In genomic region chr3:105704031-105705008, GRCm38 (mm10) we compare ENCODE assay signal across 8 mouse cellular contexts. TPM values are rescaled to one million over a fixed set of nuclear protein-coding genes. Genes with fewer than 3 reads are reported as not detected.
DNase-seq lines count a peak whose midpoint lies in the region; ATAC-seq and TF ChIP-seq lines count a peak whose summit lies in the region.

Gene Inka2 (plus strand): TSS chr3:105704599.

- peak within 1 kb of the TSS; percentile 53 for H3K27ac ChIP-seq in heart, embryonic 12.5 days (ENCODE audit: poor library complexity, severe bottlenecking)
- H3K27ac ChIP-seq in kidney, embryonic 16.5 days (ENCODE audit: low read length): peak within 1 kb of the TSS; percentile 57
- H3K27ac ChIP-seq in liver, embryonic 13.5 days: peak within 1 kb of the TSS; percentile 55
- H3K27ac ChIP-seq in stomach, embryonic 15.5 days: peak within 1 kb of the TSS; percentile 69; the same call in 1 of the 2 replicates

- peaks cover 12% of the 10 kb centered on the region; the same call in 1 of the 2 replicates for H3K27me3 ChIP-seq in heart, embryonic 12.5 days (replicated peaks)
- H3K27me3 ChIP-seq in kidney, embryonic 16.5 days (ENCODE audit: insufficient read depth, low read length): peaks cover 14% of the 10 kb centered on the region
- peaks cover 35% of the 10 kb centered on the region for H3K27me3 ChIP-seq in liver, embryonic 13.5 days
- H3K27me3 ChIP-seq in stomach, embryonic 15.5 days (replicated peaks): no peaks in the 10 kb centered on the region; the same call in 1 of the 2 replicates

- TF ChIP-seq POLR2A in brain, embryonic 14.5 days (IDR thresholded peaks at IDR 0.05; ENCODE audit: borderline replicate concordance, extremely low read depth, insufficient read depth, insufficient read length, poor library complexity, severe bottlenecking): no peak

- peak within 1 kb of the TSS; percentile 100 for H3K4me2 ChIP-seq in heart, embryonic 12.5 days
- peak within 1 kb of the TSS; percentile 99 for H3K4me2 ChIP-seq in kidney, embryonic 16.5 days (replicated peaks; ENCODE audit: low read depth, low read length)
- H3K4me2 ChIP-seq in liver, embryonic 13.5 days: peak within 1 kb of the TSS; percentile 94
- H3K4me2 ChIP-seq in stomach, embryonic 15.5 days: peak within 1 kb of the TSS; percentile 88

- no peak for TF ChIP-seq CTCF in brain, embryonic 14.5 days (IDR thresholded peaks at IDR 0.05; ENCODE audit: borderline replicate concordance, extremely low read depth, insufficient read depth, insufficient read length)

- peaks cover 60% of the 10 kb centered on the region for H3K4me1 ChIP-seq in heart, embryonic 12.5 days (replicated peaks)
- peaks cover 31% of the 10 kb centered on the region for H3K4me1 ChIP-seq in kidney, embryonic 16.5 days (ENCODE audit: insufficient read depth, low read length)
- peaks cover 71% of the 10 kb centered on the region for H3K4me1 ChIP-seq in liver, embryonic 13.5 days (replicated peaks)
- peaks cover 21% of the 10 kb centered on the region for H3K4me1 ChIP-seq in stomach, embryonic 15.5 days

- H3K36me3 ChIP-seq in heart, embryonic 12.5 days: no peaks in the 10 kb centered on the region
- H3K36me3 ChIP-seq in kidney, embryonic 16.5 days (ENCODE audit: insufficient read depth, low read length): no peaks in the 10 kb centered on the region
- no peaks in the 10 kb centered on the region for H3K36me3 ChIP-seq in liver, embryonic 13.5 days
- H3K36me3 ChIP-seq in stomach, embryonic 15.5 days: no peaks in the 10 kb centered on the region

- peak within 1 kb of the TSS; percentile 72 for H3K4me3 ChIP-seq in heart, embryonic 12.5 days
- H3K4me3 ChIP-seq in kidney, embryonic 16.5 days (ENCODE audit: low read length): peak within 1 kb of the TSS; percentile 51
- H3K4me3 ChIP-seq in liver, embryonic 13.5 days (replicated peaks): peak within 1 kb of the TSS; percentile 65
- H3K4me3 ChIP-seq in stomach, embryonic 15.5 days (replicated peaks): peak within 1 kb of the TSS; percentile 48

- ATAC-seq in CD4-positive, CD25-positive, alpha-beta regulatory T cell, adult 4 months: peak; percentile 84
- ATAC-seq in erythroblast, adult 5-6 weeks (replicated peaks; ENCODE audit: low FRiP score, poor library complexity, severe bottlenecking): peak; percentile 84
- peak; percentile 93 for ATAC-seq in heart, embryonic 12.5 days (ENCODE audit: insufficient number of reproducible peaks, low FRiP score)
- peak; percentile 97 for ATAC-seq in kidney, embryonic 16.5 days (ENCODE audit: low FRiP score, low TSS enrichment)
- peak; percentile 91 for ATAC-seq in liver, embryonic 13.5 days (ENCODE audit: low read depth)
- ATAC-seq in stomach, embryonic 15.5 days (ENCODE audit: insufficient read depth, low FRiP score, low read depth): peak; percentile 93

- peak; percentile 96 for DNase-seq in brain, embryonic 14.5 days (ENCODE audit: low read depth)
- peak; percentile 78 for DNase-seq in liver, embryonic 13.5 days
- DNase-seq in neural tube, embryonic 10.5 days (ENCODE audit: extremely low spot score, low spot score): peak; percentile 76

- no peaks in the 10 kb centered on the region for H3K9me3 ChIP-seq in heart, embryonic 12.5 days (replicated peaks)
- H3K9me3 ChIP-seq in kidney, embryonic 16.5 days (ENCODE audit: low read length): no peaks in the 10 kb centered on the region
- H3K9me3 ChIP-seq in liver, embryonic 13.5 days (replicated peaks): no peaks in the 10 kb centered on the region
- H3K9me3 ChIP-seq in stomach, embryonic 15.5 days: no peaks in the 10 kb centered on the region

- peak within 1 kb of the TSS; percentile 83 for H3K9ac ChIP-seq in heart, embryonic 12.5 days
- H3K9ac ChIP-seq in kidney, embryonic 16.5 days (replicated peaks; ENCODE audit: low read length): peak within 1 kb of the TSS; percentile 67
- H3K9ac ChIP-seq in liver, embryonic 13.5 days: peak within 1 kb of the TSS; percentile 71
- H3K9ac ChIP-seq in stomach, embryonic 15.5 days: peak within 1 kb of the TSS; percentile 17

- WGBS in heart, embryonic 12.5 days: 4% methylated on average over 39 of the region's 43 CpGs
- WGBS in kidney, embryonic 16.5 days: 5% methylated on average over 37 of the region's 43 CpGs
- WGBS in liver, embryonic 13.5 days (ENCODE audit: insufficient replicate concordance): 7% methylated on average over 39 of the region's 43 CpGs
- 6% methylated on average over 41 of the region's 43 CpGs for WGBS in stomach, embryonic 15.5 days

RNA-seq across cellular contexts. Expression of gene Inka2, which starts in this region (rescaled TPM):
- polyA plus RNA-seq in CD4-positive, CD25-positive, alpha-beta regulatory T cell, adult 4 months (2017; shearing (Covaris generic)): 1 to 10 TPM; 1.9 to 2.5 TPM
- polyA plus RNA-seq in brain, embryonic 14.5 days (2012; rRNA removed): 3.6 and 7.4 TPM in 2 replicates
- total RNA-seq in erythroblast, adult 5-6 weeks (2015; ENCODE audit: low replicate concordance): 0.21 TPM in 1 of 2 replicates, not detected in the other
- total RNA-seq in erythroblast, adult 5-6 weeks (2017; ENCODE audit: low replicate concordance): 0.28 TPM in 1 of 2 replicates, not detected in the other
- 2.2 and 3.2 TPM in 2 replicates for polyA plus RNA-seq in heart, embryonic 12.5 days (2016; fragmentation: Nextera tagmentation; extraction: Ambion mirVana)
- 1.3 and 1.5 TPM in 2 replicates for polyA plus RNA-seq in kidney, embryonic 16.5 days (2015; fragmentation: Nextera tagmentation; extraction: Ambion mirVana)
- 0.31 and 0.35 TPM in 2 replicates for polyA plus RNA-seq in liver, embryonic 13.5 days (2015; fragmentation: Nextera tagmentation; extraction: Ambion mirVana)
- 2.9 and 3.0 TPM in 2 replicates for polyA plus RNA-seq in stomach, embryonic 15.5 days (2015; fragmentation: Nextera tagmentation; extraction: Ambion mirVana)

Comparison
In these comparisons a context has a peak if more than half of its experiments do, and no peak if none do; other contexts are left out.
1. Peak in every context shown above with its lines: DNase-seq, ATAC-seq, H3K4me3 ChIP-seq and H3K27ac ChIP-seq.
2. Peak in ATAC-seq in erythroblast, adult 5-6 weeks; RNA of the gene not detected or under 1 TPM.
3. Peak in DNase-seq, ATAC-seq, H3K4me3 ChIP-seq, H3K27ac ChIP-seq, H3K9ac ChIP-seq and H3K4me2 ChIP-seq in liver, embryonic 13.5 days; RNA of the gene not detected or under 1 TPM.
4. H3K9ac ChIP-seq: peak in every context shown above with its lines; median percentile 83 in heart, embryonic 12.5 days; 71 in liver, embryonic 13.5 days; 67 in kidney, embryonic 16.5 days; 17 in stomach, embryonic 15.5 days.